Mouse (Mus musculus): ENCODE measurements at regions not wholly inside any gene's neighbourhood (a gene's known extent, or its start where the extent isn't known, plus 50 kb on each side); places are given as distances from the start of the nearest gene placed in this dataset.

DNA sequence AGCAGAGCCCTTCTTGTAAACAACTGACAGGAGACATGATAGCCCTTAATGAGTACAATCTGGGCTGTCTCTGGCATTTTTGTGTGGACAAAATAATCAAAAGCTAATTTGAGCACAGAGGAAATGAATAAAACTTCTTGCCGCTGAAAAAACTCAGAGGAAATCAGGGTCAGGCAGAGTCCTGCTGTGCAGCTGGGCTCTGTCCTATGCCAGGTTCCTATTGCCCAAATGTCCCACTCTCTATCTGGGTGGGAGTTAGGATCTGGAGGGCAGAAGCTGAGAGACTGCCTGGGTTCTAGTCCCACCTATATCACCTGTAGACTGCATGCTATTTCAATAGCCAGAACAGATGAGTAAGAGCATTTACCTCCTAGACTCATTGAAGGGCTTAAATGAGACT is 83.8 kb upstream of the Bmp2k start:
- Histone ChIP-seq H3K27ac (replicated peaks; ENCODE audit: low read depth, low read length) (no peak overlapping the region), H3K4me3 (ENCODE audit: low read depth, low read length) (no peak overlapping the region), H3K4me2 (ENCODE audit: low read depth, severe bottlenecking) (no peak overlapping the region), H3K4me1 (ENCODE audit: control insufficient read depth, insufficient read depth, low read length) (no peaks in the 10 kb centered on the region), H3K36me3 (ENCODE audit: control insufficient read depth, insufficient read depth, low read length) (no peaks in the 10 kb centered on the region), H3K27me3 (ENCODE audit: control insufficient read depth, insufficient read depth, low read length) (no peaks in the 10 kb centered on the region), H3K9me3 (ENCODE audit: control insufficient read depth, low read length) (no peaks in the 10 kb centered on the region), H3K9ac (ENCODE audit: low read length) (no peak overlapping the region)
- no peak for DNase-seq (ENCODE audit: low spot score)
- no peak for ATAC-seq (ENCODE audit: insufficient number of reproducible peaks, low FRiP score, low TSS enrichment, low read depth)
- WGBS: 15% methylated on average over 1 of the region's 1 CpGs

- WGBS: 92% methylated on average over 4 of the region's 4 CpGs
- H3K36me3 ChIP-seq (ENCODE audit: control insufficient read depth, insufficient read depth, low read length): no peaks in the 10 kb centered on the region
- no peak overlapping the region for H3K27ac ChIP-seq (replicated peaks; ENCODE audit: low read depth, low read length)
- H3K4me1 ChIP-seq (ENCODE audit: control insufficient read depth, insufficient read depth, low read length): no peaks in the 10 kb centered on the region
- no peaks in the 10 kb centered on the region for H3K9me3 ChIP-seq (ENCODE audit: control insufficient read depth, low read length)
- H3K4me2 ChIP-seq (ENCODE audit: low read depth, severe bottlenecking): no peak overlapping the region
- no peak overlapping the region for H3K9ac ChIP-seq (ENCODE audit: low read length)
- no peaks in the 10 kb centered on the region for H3K27me3 ChIP-seq (ENCODE audit: control insufficient read depth, insufficient read depth, low read length)
- no peak overlapping the region for H3K4me3 ChIP-seq (ENCODE audit: low read depth, low read length)
- ATAC-seq (ENCODE audit: insufficient number of reproducible peaks, low FRiP score, low TSS enrichment, low read depth) (no peak), DNase-seq (ENCODE audit: low spot score) (no peak)
Measured at GRCm38 (mm10) chr5:96914696-96915404, 82.6 kb upstream of the Bmp2k start.

DNA sequence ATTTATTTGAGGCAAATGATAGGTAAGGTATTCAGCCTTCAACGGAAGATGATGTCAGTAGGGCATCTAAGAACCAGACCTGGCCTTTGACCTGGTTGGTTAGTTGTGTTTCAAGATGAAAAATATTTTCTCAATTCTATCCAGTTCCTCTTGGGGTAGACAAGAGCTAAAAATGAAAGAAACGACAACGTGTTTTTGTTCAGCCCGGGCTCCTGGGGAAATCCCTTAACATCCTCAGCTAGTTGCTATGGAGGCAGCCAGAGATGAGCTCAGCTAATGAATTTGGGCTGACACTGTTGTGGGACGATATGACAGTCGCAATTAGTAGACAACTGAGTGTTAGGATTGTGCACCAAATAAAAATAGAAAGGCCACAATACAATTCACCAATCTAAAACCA is 80.6 kb upstream of the Bmp2k start:
- Histone ChIP-seq H3K4me1 (ENCODE audit: control insufficient read depth, insufficient read depth, low read length) (no peaks in the 10 kb centered on the region), H3K9ac (ENCODE audit: low read length) (no peak overlapping the region), H3K4me2 (ENCODE audit: low read depth, severe bottlenecking) (no peak overlapping the region), H3K9me3 (ENCODE audit: control insufficient read depth, low read length) (no peaks in the 10 kb centered on the region), H3K27me3 (ENCODE audit: control insufficient read depth, insufficient read depth, low read length) (no peaks in the 10 kb centered on the region), H3K4me3 (ENCODE audit: low read depth, low read length) (no peak overlapping the region), H3K36me3 (ENCODE audit: control insufficient read depth, insufficient read depth, low read length) (no peaks in the 10 kb centered on the region), H3K27ac (replicated peaks; ENCODE audit: low read depth, low read length) (no peak overlapping the region)
- WGBS: 88% methylated on average over 6 of the region's 6 CpGs
- no peak for ATAC-seq (ENCODE audit: insufficient number of reproducible peaks, low FRiP score, low TSS enrichment, low read depth)
- DNase-seq (ENCODE audit: low spot score): no peak

GRCm38 (mm10) chr5:96917596-96918258 is 79.8 kb upstream of the Bmp2k start:
- WGBS: 72% methylated on average over 10 of the region's 10 CpGs

GRCm38 (mm10) chr5:96919149-96919548 is 78.3 kb upstream of the Bmp2k start:
- DNase-seq (ENCODE audit: low spot score) (no peak), ATAC-seq (ENCODE audit: insufficient number of reproducible peaks, low FRiP score, low TSS enrichment, low read depth) (no peak)
- no peaks in the 10 kb centered on the region for H3K36me3 ChIP-seq (ENCODE audit: control insufficient read depth, insufficient read depth, low read length)
- H3K27ac ChIP-seq (replicated peaks; ENCODE audit: low read depth, low read length): no peak overlapping the region
- H3K9ac ChIP-seq (ENCODE audit: low read length): no peak overlapping the region
- no peak overlapping the region for H3K4me3 ChIP-seq (ENCODE audit: low read depth, low read length)
- no peak overlapping the region for H3K4me2 ChIP-seq (ENCODE audit: low read depth, severe bottlenecking)
- H3K27me3 ChIP-seq (ENCODE audit: control insufficient read depth, insufficient read depth, low read length): no peaks in the 10 kb centered on the region
- 89% methylated on average over 6 of the region's 6 CpGs for whole genome bisulfite sequencing
- no peaks in the 10 kb centered on the region for H3K4me1 ChIP-seq (ENCODE audit: control insufficient read depth, insufficient read depth, low read length)
- no peaks in the 10 kb centered on the region for H3K9me3 ChIP-seq (ENCODE audit: control insufficient read depth, low read length)

More at GRCm38 (mm10) chr5:96917596-96918258, 79.8 kb upstream of the Bmp2k start:
- Histone ChIP-seq H3K9me3 (ENCODE audit: control insufficient read depth, low read length) (no peaks in the 10 kb centered on the region), H3K36me3 (ENCODE audit: control insufficient read depth, insufficient read depth, low read length) (no peaks in the 10 kb centered on the region), H3K9ac (ENCODE audit: low read length) (no peak overlapping the region), H3K27me3 (ENCODE audit: control insufficient read depth, insufficient read depth, low read length) (no peaks in the 10 kb centered on the region), H3K4me2 (ENCODE audit: low read depth, severe bottlenecking) (no peak overlapping the region), H3K4me1 (ENCODE audit: control insufficient read depth, insufficient read depth, low read length) (no peaks in the 10 kb centered on the region), H3K27ac (replicated peaks; ENCODE audit: low read depth, low read length) (no peak overlapping the region; the same call in 1 of the 2 replicates), H3K4me3 (ENCODE audit: low read depth, low read length) (no peak overlapping the region)
- DNase-seq (ENCODE audit: low spot score) (peak; percentile 25), ATAC-seq (ENCODE audit: insufficient number of reproducible peaks, low FRiP score, low TSS enrichment, low read depth) (no peak)

DNA sequence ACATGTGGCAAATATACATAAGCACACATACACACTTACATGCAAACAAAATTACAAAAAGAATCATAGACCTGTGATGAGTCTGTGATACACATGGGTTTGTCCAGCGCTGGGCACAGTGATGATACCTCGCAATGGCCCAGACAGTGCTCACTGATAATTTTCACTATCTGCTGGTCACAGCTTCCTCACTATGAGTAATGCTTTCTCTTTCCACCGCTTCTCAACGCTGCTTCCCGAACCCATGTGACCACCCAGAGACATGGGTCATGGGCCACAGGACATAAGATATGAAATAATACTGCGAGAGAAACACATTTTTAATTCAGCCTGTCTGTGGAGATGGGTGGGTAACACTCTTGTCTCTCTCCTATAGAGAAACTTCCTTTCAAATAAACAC is 76.5 kb upstream of the Bmp2k start:
- Histone ChIP-seq H3K27ac (replicated peaks; ENCODE audit: low read depth, low read length) (no peak overlapping the region), H3K36me3 (ENCODE audit: control insufficient read depth, insufficient read depth, low read length) (no peaks in the 10 kb centered on the region), H3K4me2 (ENCODE audit: low read depth, severe bottlenecking) (no peak overlapping the region), H3K9ac (ENCODE audit: low read length) (no peak overlapping the region), H3K4me3 (ENCODE audit: low read depth, low read length) (no peak overlapping the region), H3K4me1 (ENCODE audit: control insufficient read depth, insufficient read depth, low read length) (no peaks in the 10 kb centered on the region), H3K9me3 (ENCODE audit: control insufficient read depth, low read length) (no peaks in the 10 kb centered on the region), H3K27me3 (ENCODE audit: control insufficient read depth, insufficient read depth, low read length) (no peaks in the 10 kb centered on the region)
- no peak for ATAC-seq (ENCODE audit: insufficient number of reproducible peaks, low FRiP score, low TSS enrichment, low read depth)
- 87% methylated on average over 6 of the region's 6 CpGs for whole genome bisulfite sequencing
- no peak for DNase-seq (ENCODE audit: low spot score)

GRCm38 (mm10) chr5:96921511-96921910 is 76.0 kb upstream of the Bmp2k start:
- H3K4me2 ChIP-seq (ENCODE audit: low read depth, severe bottlenecking): no peak overlapping the region
- DNase-seq (ENCODE audit: low spot score): no peak
- no peaks in the 10 kb centered on the region for H3K4me1 ChIP-seq (ENCODE audit: control insufficient read depth, insufficient read depth, low read length)
- 83% methylated on average over 6 of the region's 6 CpGs for WGBS
- no peak overlapping the region for H3K4me3 ChIP-seq (ENCODE audit: low read depth, low read length)
- ATAC-seq (ENCODE audit: insufficient number of reproducible peaks, low FRiP score, low TSS enrichment, low read depth): no peak
- no peak overlapping the region for H3K9ac ChIP-seq (ENCODE audit: low read length)
- H3K9me3 ChIP-seq (ENCODE audit: control insufficient read depth, low read length): no peaks in the 10 kb centered on the region
- no peaks in the 10 kb centered on the region for H3K36me3 ChIP-seq (ENCODE audit: control insufficient read depth, insufficient read depth, low read length)
- no peaks in the 10 kb centered on the region for H3K27me3 ChIP-seq (ENCODE audit: control insufficient read depth, insufficient read depth, low read length)
- H3K27ac ChIP-seq (replicated peaks; ENCODE audit: low read depth, low read length): no peak overlapping the region

DNA sequence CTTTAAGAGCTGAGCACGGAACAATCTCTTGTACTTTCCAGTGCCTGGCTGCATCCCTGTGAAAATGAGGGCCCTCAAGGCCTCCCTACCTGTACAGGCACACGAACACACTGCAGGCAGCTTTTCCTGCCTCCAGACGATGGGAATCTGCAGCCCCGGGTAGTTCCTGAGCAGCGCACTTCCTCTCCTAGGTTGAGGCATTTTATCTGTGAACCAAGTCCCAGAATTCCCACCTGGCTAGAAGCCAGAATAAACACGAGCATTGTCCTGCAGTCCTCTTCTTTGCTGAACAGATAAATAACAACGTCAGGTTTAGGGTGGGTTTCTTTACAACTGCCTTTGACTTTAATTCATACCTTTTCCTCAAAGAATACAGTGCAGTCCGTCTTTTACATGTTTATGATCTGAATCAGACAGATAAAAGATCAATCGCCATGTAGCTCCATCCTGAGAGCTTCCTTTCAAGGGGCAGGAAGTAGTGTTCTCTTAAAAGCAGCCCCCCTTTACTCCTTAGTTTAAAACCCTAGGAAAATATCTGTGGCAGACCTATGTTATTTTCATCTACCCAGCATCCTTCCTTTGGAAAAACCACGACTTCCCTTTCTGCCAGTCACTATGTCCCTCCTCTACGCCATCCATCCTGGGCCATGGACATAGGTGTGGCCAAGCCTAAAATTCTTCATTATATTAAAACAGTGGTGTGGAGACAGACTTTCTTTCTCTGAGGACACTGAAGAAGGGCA is 75.3 kb upstream of the Bmp2k start:
- no peak for ATAC-seq (ENCODE audit: insufficient number of reproducible peaks, low FRiP score, low TSS enrichment, low read depth)
- no peak overlapping the region for H3K4me2 ChIP-seq (ENCODE audit: low read depth, severe bottlenecking)
- WGBS: 66% methylated on average over 11 of the region's 11 CpGs

More for the DNA sequence above, 75.3 kb upstream of the Bmp2k start:
- no peak overlapping the region for H3K27ac ChIP-seq (replicated peaks; ENCODE audit: low read depth, low read length)
- no peaks in the 10 kb centered on the region for H3K4me1 ChIP-seq (ENCODE audit: control insufficient read depth, insufficient read depth, low read length)
- no peak overlapping the region for H3K4me3 ChIP-seq (ENCODE audit: low read depth, low read length)
- DNase-seq (ENCODE audit: low spot score): no peak
- H3K9me3 ChIP-seq (ENCODE audit: control insufficient read depth, low read length): no peaks in the 10 kb centered on the region
- no peaks in the 10 kb centered on the region for H3K27me3 ChIP-seq (ENCODE audit: control insufficient read depth, insufficient read depth, low read length)
- H3K36me3 ChIP-seq (ENCODE audit: control insufficient read depth, insufficient read depth, low read length): no peaks in the 10 kb centered on the region
- H3K9ac ChIP-seq (ENCODE audit: low read length): no peak overlapping the region

Measured in limb, embryonic 11.5 days (tissue).